ENCODE assay signal across 30 mouse cellular contexts in genomic region chr1:23923779-23924708, GRCm38 (mm10). TPM values are rescaled to one million over a fixed set of nuclear protein-coding genes. Genes with fewer than 3 reads are reported as not detected.
DNase-seq lines count a peak whose midpoint lies in the region; ATAC-seq and TF ChIP-seq lines count a peak whose summit lies in the region.
"Had no signal": no experiment of that assay in that cellular context is flagged by ENCODE, and none has a peak within 500 bp of the region (broad histone marks: within the 10 kb centered on the region; RNA-seq: fewer than 3 reads in every experiment).

No protein-coding gene starts in this region.

- peaks cover 17% of the 10 kb centered on the region for H3K9me3 ChIP-seq in CH12.LX (replicated peaks; ENCODE audit: low read length)
- H3K9me3 ChIP-seq: hindbrain, embryonic 13.5 days; kidney, embryonic 15.5 days; limb, embryonic 13.5 days; midbrain, embryonic 15.5 days had no signal

- TF ChIP-seq POLR2A in CH12.LX (IDR thresholded peaks at IDR 0.05; ENCODE audit: low read depth, low read length), result 0 out of 2 replicates have a peak, but pooled peaks have one; percentile 30

- no peak overlapping the region for H3K9ac ChIP-seq in CH12.LX (ENCODE audit: insufficient read depth, low read depth)
- H3K9ac ChIP-seq: hindbrain, embryonic 13.5 days; kidney, embryonic 15.5 days; limb, embryonic 13.5 days; lung, embryonic 15.5 days; midbrain, embryonic 15.5 days had no signal

- peak; percentile 18 for ATAC-seq in activated CD4-positive, CD25-positive, alpha-beta regulatory T cell, adult 4 months
- ATAC-seq in megakaryocyte progenitor cell, adult 5-6 weeks (replicated peaks; ENCODE audit: poor library complexity), result peak; percentile 35
- ATAC-seq: forebrain, embryonic 14.5 days; midbrain, embryonic 15.5 days; Patski had no signal

- H3K4me1 ChIP-seq in CH12.LX (ENCODE audit: control insufficient read depth in 1 of 2, insufficient read depth in 2 of 2), result peaks cover 15 to 42% of the 10 kb centered on the region in 2 experiments

- TF ChIP-seq EP300 in CH12.LX (IDR thresholded peaks at IDR 0.05; ENCODE audit: low read length), result peak; percentile 70

- no peaks in the 10 kb centered on the region for H3K27me3 ChIP-seq in CH12.LX (replicated peaks)
- H3K27me3 ChIP-seq: hindbrain, embryonic 13.5 days; kidney, embryonic 15.5 days; limb, embryonic 13.5 days; lung, embryonic 15.5 days; midbrain, embryonic 15.5 days; Patski had no signal

- in situ Hi-C loops in CH12.LX (cut with MboI; ENCODE audit: low pct_ligation_motif_present, low pct_unique_long_range_greater_than_20kb, low sequenced_read_pairs), result loop anchor here (10.0 kb wide), 1 partner anchor 81 kb away; the partner anchor contains the start of gene Sdhaf4

- peak; percentile 94 for DNase-seq in 416B (ENCODE audit: low read depth)
- peak; percentile 54 for DNase-seq in CH12.LX (ENCODE audit: extremely low read depth)
- no peak for DNase-seq in urinary bladder, postnatal 10 days (ENCODE audit: low spot score)
- DNase-seq in right cerebral cortex, postnatal 25 days, result no peak
- no peak for DNase-seq in frontal cortex, adult 2 months (ENCODE audit: extremely low spot score in 1 of 2, low spot score in 1 of 2)
- no peak for DNase-seq in layer of hippocampus, postnatal 36 days
- DNase-seq: adrenal gland, postnatal 36 days; B cell, adult 2 months; cerebellum, adult 2 months; cerebellum, postnatal 14 days; gastrocnemius, postnatal 25 days; heart, adult 18-20 months; heart, postnatal 4 days; kidney, adult 18-20 months; kidney, postnatal 25 days; lung, postnatal 4 days; thymus, adult 2 months; thymus, postnatal 4 days had no signal

- peaks cover 11% of the 10 kb centered on the region for H3K79me2 ChIP-seq in CH12.LX (replicated peaks; ENCODE audit: control insufficient read depth, extremely low read depth, insufficient read depth, poor library complexity, severe bottlenecking)

- no peak overlapping the region for H3K4me3 ChIP-seq in CH12.LX (replicated peaks in 1 of 3; ENCODE audit: low read depth in 2 of 3, low read length in 2 of 3, poor library complexity in 1 of 3)
- H3K4me3 ChIP-seq: hindbrain, embryonic 13.5 days; kidney, embryonic 15.5 days; left cerebral cortex, adult 2 months; limb, embryonic 13.5 days; lung, embryonic 15.5 days; midbrain, embryonic 15.5 days had no signal

- peak overlapping the region; percentile 45; the same call in 1 of the 2 replicates for H3K4me2 ChIP-seq in CH12.LX (ENCODE audit: insufficient read depth, low read depth, poor library complexity, severe bottlenecking)
- H3K4me2 ChIP-seq: heart, embryonic 11.5 days; hindbrain, embryonic 13.5 days; kidney, embryonic 15.5 days; limb, embryonic 13.5 days; liver, embryonic 11.5 days; lung, embryonic 15.5 days; midbrain, embryonic 15.5 days had no signal

- H3K27ac ChIP-seq in CH12.LX (ENCODE audit: insufficient read depth, low read depth), result peak overlapping the region; percentile 79
- H3K27ac ChIP-seq: hindbrain, embryonic 13.5 days; kidney, embryonic 15.5 days; left cerebral cortex, adult 2 months; limb, embryonic 13.5 days; lung, embryonic 15.5 days; midbrain, embryonic 15.5 days had no signal

- no peak for TF ChIP-seq RAD21 in CH12.LX (IDR thresholded peaks at IDR 0.05; ENCODE audit: low read depth, low read length)

- dilution Hi-C loops in CH12.LX (cut with MboI; ENCODE audit: extremely low pct_ligation_motif_present, extremely low pct_unique_long_range_greater_than_20kb, low sequenced_read_pairs), result no loop called here

- no peaks in the 10 kb centered on the region for H3K36me3 ChIP-seq in CH12.LX (replicated peaks in 1 of 2; ENCODE audit: control insufficient read depth in 1 of 2, insufficient read depth in 1 of 2, low read length in 1 of 2)
- H3K36me3 ChIP-seq: hindbrain, embryonic 13.5 days; kidney, embryonic 15.5 days; limb, embryonic 13.5 days; lung, embryonic 15.5 days; midbrain, embryonic 15.5 days had no signal

- TF ChIP-seq CTCF in CH12.LX (conservative IDR thresholded peaks at IDR 0.05 in 1 of 2, IDR thresholded peaks at IDR 0.05 in 1 of 2; ENCODE audit: low read depth in 2 of 2, low read length in 2 of 2), result no peak

TF ChIP-seq in CH12.LX, 34 proteins besides CTCF, POLR2A, EP300 and RAD21:
- TF ChIP-seq TBP (conservative IDR thresholded peaks at IDR 0.05; ENCODE audit: low read depth, low read length), result no peak
- TF ChIP-seq UBTF (IDR thresholded peaks at IDR 0.05; ENCODE audit: low read depth, low read length), result no peak
- no peak for TF ChIP-seq ZMIZ1 (IDR thresholded peaks at IDR 0.05; ENCODE audit: low read depth, low read length)
- TF ChIP-seq MYC (IDR thresholded peaks at IDR 0.05; ENCODE audit: low read depth, low read length), result peak; percentile 56; the same call in 1 of the 2 replicates
- peak; percentile 64 for TF ChIP-seq JUND (conservative IDR thresholded peaks at IDR 0.05; ENCODE audit: low read depth, low read length)
- no peak for TF ChIP-seq PAX5 (IDR thresholded peaks at IDR 0.05; ENCODE audit: low read length)
- TF ChIP-seq ELF1 (IDR thresholded peaks at IDR 0.05; ENCODE audit: low read depth, low read length), result no peak
- TF ChIP-seq BHLHE40 (IDR thresholded peaks at IDR 0.05; ENCODE audit: low read depth, low read length), result peak; percentile 58
- no peak for TF ChIP-seq ZC3H11A (IDR thresholded peaks at IDR 0.05; ENCODE audit: low read depth, low read length)
- TF ChIP-seq ZNF384 (IDR thresholded peaks at IDR 0.05; ENCODE audit: low read depth, low read length), result peak; percentile 99
- TF ChIP-seq CHD2 (IDR thresholded peaks at IDR 0.05; ENCODE audit: low read length), result no peak
- peak; percentile 2; the same call in 1 of the 2 replicates for TF ChIP-seq ETS1 (conservative IDR thresholded peaks at IDR 0.05; ENCODE audit: low read depth, low read length)
- no peak for TF ChIP-seq USF1 (IDR thresholded peaks at IDR 0.05; ENCODE audit: low read depth, low read length)
- no peak for TF ChIP-seq MAZ (IDR thresholded peaks at IDR 0.05; ENCODE audit: low read depth, low read length)
- TF ChIP-seq NRF1 (IDR thresholded peaks at IDR 0.05; ENCODE audit: low read depth, low read length), result no peak
- TF ChIP-seq MAFK (IDR thresholded peaks at IDR 0.05; ENCODE audit: insufficient replicate concordance, low read length), result no peak
- TF ChIP-seq MXI1 (IDR thresholded peaks at IDR 0.05; ENCODE audit: low read depth, low read length), result no peak
- peak; percentile 20; the same call in 1 of the 2 replicates for TF ChIP-seq HCFC1 (IDR thresholded peaks at IDR 0.05; ENCODE audit: low read depth, low read length)
- TF ChIP-seq MAX (IDR thresholded peaks at IDR 0.05; ENCODE audit: low read length), result no peak
- TF ChIP-seq MEF2A (IDR thresholded peaks at IDR 0.05; ENCODE audit: borderline replicate concordance, low read depth, low read length), result no peak
- no peak for TF ChIP-seq E2F4 (IDR thresholded peaks at IDR 0.05; ENCODE audit: insufficient replicate concordance, low read depth, low read length)
- TF ChIP-seq NELFE (IDR thresholded peaks at IDR 0.05; ENCODE audit: low read depth, low read length), result no peak; the same call in 1 of the 2 replicates
- no peak for TF ChIP-seq SMC3 (IDR thresholded peaks at IDR 0.05; ENCODE audit: low read depth, low read length)
- peak; percentile 54; the same call in 1 of the 2 replicates for TF ChIP-seq JUN (IDR thresholded peaks at IDR 0.05; ENCODE audit: insufficient read depth, low read depth, low read length)
- no peak for TF ChIP-seq RCOR1 (conservative IDR thresholded peaks at IDR 0.05; ENCODE audit: low read depth, low read length)
- TF ChIP-seq POLR2AphosphoS2 (IDR thresholded peaks at IDR 0.05; ENCODE audit: low read depth, low read length), result no peak
- no peak for TF ChIP-seq GABPA (IDR thresholded peaks at IDR 0.05; ENCODE audit: insufficient replicate concordance, low read depth, low read length)
- TF ChIP-seq CHD1 (IDR thresholded peaks at IDR 0.05; ENCODE audit: low read depth, low read length), result no peak
- no peak for TF ChIP-seq TCF12 (IDR thresholded peaks at IDR 0.05; ENCODE audit: low read depth, low read length)
- TF ChIP-seq IRF4 (IDR thresholded peaks at IDR 0.05; ENCODE audit: low read depth, low read length), result peak; percentile 73
- no peak; the same call in 1 of the 2 replicates for TF ChIP-seq SIN3A (IDR thresholded peaks at IDR 0.05; ENCODE audit: low read length)
- TF ChIP-seq USF2 (conservative IDR thresholded peaks at IDR 0.05; ENCODE audit: low read depth, low read length), result no peak
- no peak for TF ChIP-seq ZKSCAN1 (IDR thresholded peaks at IDR 0.05; ENCODE audit: borderline replicate concordance, low read depth, low read length)
- TF ChIP-seq KAT2A (IDR thresholded peaks at IDR 0.05; ENCODE audit: insufficient replicate concordance, low read length), result no peak

RNA-seq across cellular contexts. Expression of gene Smap1, which starts 1.9 kb away (rescaled TPM):
- total RNA-seq in CH12.LX (2012; rRNA removed) (23.6 and 37.0 TPM in 2 replicates), CH12.LX (2014; rRNA removed) (22.3 and 24.5 TPM in 2 replicates)
- polyA plus RNA-seq in CH12.LX (2012; ENCODE audit: insufficient read length, low read depth), result 59.3 and 60.5 TPM in 2 replicates
- 10 to 100 TPM; 51.2 to 53.3 TPM for polyA plus RNA-seq in activated CD4-positive, CD25-positive, alpha-beta regulatory T cell, adult 4 months (2017; shearing (Covaris generic))
- total RNA-seq in megakaryocyte progenitor cell, adult 5-6 weeks (2015), result 63.0 and 69.0 TPM in 2 replicates
- 36.3 and 36.9 TPM in 2 replicates for total RNA-seq in megakaryocyte progenitor cell, adult 5-6 weeks (2017)
- polyA plus RNA-seq in frontal cortex, adult 2 months (2012; rRNA removed), result 196 and 214 TPM in 2 replicates
- total RNA-seq in layer of hippocampus, postnatal 36 days (2021), result 100 to 1,000 TPM; 136 to 152 TPM

Comparison
In these comparisons a context has a peak if more than half of its experiments do, and no peak if none do; other contexts are left out.
1. DNase-seq: peak in 416B (single experiment) and CH12.LX (single experiment); none in urinary bladder, postnatal 10 days (single experiment), right cerebral cortex, postnatal 25 days (single experiment), frontal cortex, adult 2 months (0 of 2) and layer of hippocampus, postnatal 36 days (0 of 2).